Mouse (Mus musculus): ENCODE data around the gene Cyp26b1. TPM values are rescaled to one million over a fixed set of nuclear protein-coding genes. Genes with fewer than 3 reads are reported as not detected.

The Cyp26b1 gene
- total RNA-seq, 2 experiments from 2014 or later: 2.0 to 2.8 TPM

DNA sequence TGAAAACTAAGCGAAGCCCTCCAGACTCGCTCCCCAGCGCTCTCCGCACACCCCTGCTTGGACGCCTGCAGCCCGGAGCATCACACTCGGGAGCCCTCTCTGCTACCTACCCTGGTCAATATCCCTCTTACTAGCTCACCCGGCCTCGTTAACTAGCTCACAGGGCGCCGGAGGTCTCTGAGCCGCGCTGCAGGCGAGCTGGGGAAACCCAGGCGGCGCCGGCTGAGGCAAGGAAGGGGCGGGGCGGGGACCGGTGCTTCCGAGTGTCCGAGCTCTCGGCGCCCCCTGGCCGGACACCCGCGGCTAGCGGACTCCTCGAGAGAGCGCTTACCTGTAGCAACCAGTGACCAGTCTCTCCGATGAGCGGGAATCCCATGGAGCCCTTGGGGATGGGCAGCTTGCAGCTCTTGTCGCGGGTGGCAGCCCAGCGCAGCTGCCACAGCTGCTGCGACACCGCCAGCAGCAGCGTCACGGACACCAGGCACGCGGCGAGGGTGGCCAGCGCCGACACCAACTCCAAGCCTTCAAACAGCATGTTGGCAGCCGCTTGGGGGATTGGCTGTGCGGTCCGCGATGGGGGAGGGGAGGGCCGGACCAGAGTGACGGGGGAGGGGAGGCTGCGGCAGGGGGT is 6.1 kb downstream of the Cyp26b1 start:
- peak; percentile 65 for DNase-seq

DNA sequence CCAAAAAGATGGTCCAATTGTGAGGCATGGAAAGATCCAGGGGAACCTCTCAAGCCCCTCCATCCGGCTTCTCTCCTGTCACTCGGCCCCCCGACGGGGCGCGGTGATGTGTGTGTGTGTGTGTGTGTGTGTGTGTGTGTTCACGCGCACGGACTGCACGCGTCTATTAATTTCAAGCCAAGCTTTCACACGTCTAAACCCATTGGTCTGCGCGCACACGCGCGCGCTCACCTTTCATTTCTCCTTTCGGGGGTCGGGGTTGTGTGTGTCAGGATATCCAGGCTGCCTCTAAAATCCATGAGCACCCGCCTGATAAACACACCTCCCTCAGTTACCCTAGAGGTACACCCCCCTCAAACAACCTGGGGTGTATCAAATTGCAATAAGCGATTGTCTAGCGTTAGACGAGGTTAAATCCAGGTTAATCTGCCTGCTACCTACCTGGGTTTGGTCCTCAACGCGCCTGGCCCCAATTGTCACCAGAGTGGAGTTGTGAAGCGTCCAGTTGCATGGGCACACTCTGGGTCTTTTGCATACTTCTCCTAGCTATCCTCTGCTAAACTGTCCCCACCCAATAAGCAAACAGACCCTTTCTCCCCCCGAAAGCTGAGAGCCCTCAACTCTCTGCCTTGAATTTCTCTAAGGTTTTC is 7.0 kb downstream of the Cyp26b1 start:
- DNase-seq: no peak

DNA sequence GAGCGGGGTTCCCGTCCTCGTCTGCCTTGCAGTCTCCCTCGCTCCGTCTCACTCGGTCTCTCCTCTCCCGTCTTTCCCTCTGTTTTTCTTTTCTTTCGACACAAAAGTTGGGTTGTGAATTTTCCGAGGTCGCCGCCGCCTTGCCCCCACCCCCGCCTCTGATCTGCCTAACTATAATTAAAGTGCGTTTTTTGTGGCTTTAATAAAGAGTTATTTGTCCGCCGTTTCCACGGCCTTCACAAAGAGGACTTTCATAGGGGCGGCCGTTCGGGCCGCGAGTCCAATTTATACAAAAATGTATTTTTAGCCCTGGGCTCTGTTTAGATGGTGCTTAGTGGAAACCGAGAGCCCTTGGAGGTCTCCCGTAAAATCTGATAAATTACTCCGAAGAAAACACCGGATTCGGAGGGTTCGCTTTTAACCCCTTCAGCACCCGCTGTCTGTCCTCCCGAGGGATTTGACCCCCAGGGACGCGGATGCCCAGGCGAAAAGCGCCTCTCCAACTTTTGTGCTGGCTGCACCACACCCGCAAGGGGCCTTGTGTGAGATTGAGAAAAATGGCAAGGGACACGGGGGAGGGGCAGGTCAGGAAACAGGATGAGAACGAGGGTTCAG is 7.9 kb downstream of the Cyp26b1 start:
- no peak for DNase-seq

DNA sequence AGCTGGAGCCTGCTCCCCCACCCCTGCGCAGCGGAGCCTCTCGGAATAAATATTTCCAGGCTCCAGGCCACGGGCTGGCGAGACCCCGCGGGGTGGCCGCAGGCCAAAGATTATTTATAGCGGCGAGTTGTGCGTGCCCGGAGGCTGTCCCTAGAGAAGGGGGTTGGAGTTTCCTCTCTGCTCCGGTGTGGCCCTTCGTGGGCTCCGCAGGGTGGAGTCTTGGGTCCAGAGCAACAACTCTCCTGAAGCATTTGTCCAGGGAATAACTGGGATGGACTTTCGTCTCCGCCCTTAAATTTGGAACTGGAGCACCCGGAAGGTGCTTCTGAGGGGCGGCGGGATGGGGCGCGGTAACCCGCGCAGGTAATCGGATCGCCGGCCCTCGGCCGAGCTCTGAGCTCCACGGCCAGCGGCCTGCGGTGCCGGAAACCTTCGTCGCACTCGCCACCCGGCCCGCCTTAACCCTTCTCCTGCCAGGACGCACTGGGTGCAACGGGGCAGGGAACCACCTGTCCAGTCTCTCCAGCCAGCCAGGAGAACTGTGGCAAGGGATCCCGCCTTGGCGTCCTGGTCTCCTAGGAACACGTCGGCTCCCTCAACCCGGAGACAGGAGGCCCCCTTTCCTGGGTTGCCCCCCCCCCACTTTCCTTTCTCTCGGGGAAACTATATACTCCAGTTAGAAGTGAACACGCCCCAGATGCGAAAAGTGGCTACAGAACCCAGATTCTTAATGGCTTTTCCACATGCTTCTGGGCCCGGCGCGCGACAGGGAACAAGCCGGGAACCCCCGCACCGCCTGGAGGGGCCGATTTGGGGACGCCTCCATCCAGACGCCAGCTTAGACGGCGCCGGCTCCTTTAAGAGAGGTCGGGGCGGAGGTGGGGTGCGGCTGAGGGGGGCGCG is 8.7 kb downstream of the Cyp26b1 start:
- peak; percentile 77 for DNase-seq

DNA sequence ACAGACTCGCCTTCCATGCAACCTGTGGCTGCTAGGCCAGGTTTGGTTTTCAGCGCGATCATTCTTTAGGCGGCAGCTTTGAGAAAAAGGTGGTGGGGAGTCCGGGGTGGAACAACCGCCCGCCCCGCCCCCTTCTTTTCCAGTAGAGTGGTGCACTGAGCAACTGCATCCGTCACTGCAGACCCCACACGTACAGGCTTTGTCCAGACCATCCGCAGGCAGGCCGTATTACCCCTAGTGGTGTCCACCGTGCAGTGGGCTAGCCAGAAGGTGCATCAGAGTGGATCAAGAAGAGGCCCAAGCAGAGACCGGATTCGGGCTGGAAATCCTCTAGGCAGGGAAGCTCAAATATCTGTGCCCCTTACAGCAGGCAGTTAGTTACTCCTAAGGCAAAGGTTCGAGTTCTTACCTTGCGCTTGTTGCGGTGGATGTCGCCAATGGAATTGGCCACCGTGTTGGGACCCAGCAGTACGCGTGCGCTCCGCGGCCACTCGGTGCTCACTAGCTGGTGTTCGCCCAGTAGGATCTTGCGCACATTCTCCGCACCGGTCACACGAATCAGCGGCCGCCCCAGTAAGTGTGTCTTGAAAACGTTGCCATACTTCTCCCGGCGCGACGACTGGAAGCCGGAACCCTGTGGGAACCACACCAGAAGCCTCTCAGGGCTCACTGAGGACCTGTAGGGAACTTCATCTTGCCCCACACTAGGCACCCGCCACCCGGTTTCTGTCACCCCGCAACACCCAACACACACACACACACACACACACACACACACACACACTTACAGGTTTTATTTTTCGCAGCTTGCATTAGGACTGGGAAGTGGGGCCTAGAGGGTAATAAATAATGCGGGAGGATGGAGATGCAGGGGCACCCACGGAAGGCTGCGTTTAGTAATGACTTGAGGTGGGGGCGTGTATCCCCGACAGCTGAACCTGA is 9.6 kb downstream of the Cyp26b1 start:
- no peak for DNase-seq

DNA sequence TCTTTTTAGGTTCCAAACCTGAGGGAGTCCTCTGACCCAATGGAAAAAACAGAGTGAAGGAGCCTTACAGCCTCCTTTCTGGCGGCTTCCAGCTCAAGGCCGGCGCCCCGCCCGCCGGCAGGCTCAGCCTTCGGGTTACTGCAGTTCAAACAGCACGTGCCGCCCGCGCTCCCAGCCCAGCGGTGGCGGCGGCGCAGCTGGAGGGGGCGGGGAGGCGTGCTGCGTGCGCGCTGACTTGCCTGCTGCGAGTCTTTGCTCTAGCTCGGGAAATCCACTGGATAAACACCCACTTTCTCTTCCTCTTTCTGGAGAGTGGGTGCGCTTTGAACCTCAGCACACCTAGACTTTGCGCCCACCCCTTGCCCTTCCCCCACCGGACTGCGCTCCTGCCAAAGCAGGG is 10.3 kb downstream of the Cyp26b1 start:
- peak; percentile 81 for DNase-seq

DNA sequence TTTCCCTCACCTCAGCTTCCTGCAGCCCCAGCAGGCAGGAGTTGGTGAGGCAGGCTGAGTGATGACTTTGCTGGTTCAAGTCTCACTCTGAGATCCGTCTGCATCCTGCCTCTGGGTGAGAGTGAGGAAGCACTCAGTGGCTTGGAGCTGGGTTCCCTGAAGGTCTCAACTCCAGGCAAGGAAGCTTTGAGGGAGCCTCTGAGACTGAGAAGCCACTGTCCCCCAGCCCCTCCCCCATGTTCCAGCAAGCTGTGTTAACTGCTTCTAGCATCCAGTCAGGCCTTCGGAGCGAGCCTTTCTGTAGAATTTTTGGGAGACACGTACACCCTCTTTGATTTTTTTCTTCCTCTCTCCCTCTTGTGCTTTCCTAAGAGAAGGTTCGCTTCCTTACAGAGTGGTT is 10.9 kb downstream of the Cyp26b1 start:
- DNase-seq: no peak

DNA sequence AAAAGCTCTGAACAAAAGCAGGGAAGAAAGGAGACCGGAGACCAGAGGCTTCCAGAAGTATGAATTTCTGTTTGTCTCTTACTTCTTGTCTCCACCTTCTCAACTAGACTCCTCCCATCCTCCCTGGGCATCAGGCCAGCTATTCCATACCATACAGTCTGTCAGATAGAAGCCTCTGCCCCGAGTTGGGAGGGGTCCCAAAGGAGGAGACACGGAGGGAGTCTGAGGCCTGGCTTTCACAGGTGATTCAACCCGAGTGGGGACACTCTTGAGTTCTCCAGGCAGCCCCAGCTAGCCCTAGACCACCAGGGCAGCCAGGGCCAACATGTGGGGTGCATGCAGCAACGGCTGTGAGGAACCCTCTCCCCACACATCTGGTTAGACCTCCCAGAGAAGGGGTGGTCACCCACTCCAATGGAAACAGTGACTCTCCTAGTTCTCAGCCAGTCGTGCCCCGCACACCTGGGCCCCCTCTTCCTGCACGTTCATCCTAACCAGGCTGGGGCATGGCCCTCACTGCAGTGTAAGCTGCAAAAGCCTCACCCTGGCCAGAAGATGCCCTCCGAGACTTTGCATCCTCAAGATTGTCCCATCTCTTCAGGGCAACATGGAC is 11.8 kb downstream of the Cyp26b1 start:
- no peak for DNase-seq

DNA sequence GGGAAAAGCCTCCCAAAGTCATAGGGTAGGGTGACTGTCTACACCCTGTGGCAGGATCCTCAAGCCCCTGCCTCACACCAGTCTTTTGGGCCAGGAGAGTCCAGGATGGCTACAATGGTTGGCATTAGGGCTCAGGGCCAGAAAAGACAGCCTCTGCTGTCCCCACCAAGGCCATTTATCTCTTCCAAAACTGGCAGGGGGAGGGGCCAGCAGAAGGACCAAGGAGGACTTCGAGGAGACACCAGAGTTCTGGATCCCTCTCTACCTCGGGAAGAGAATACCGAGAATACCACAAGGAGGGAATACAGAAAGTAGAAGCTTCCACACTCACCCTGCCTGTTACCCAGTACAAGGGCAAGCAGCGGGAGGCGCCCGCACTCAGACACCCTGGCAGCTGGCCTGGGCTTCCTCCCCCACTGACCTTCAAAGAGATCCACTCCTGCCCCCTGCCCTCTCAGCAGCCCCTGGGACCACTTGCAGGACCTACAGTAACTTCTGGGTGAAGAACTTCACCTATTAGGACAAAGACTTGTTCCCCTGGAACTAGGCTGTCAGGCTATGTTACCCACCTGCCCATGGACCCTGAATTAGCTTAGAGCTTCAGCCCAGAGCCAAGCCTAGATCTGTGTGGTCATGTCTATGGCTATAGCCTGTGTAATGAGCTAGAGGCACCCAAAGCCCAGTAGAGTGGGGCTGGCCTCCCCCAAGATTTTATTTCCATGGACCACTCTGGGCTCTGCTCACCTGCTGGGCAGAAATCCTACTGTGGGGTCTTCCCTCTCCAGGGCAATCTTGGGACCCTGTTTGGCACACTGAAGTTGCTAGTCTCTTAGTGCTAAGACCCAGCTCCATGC is 12.5 kb downstream of the Cyp26b1 start:
- no peak for DNase-seq

DNA sequence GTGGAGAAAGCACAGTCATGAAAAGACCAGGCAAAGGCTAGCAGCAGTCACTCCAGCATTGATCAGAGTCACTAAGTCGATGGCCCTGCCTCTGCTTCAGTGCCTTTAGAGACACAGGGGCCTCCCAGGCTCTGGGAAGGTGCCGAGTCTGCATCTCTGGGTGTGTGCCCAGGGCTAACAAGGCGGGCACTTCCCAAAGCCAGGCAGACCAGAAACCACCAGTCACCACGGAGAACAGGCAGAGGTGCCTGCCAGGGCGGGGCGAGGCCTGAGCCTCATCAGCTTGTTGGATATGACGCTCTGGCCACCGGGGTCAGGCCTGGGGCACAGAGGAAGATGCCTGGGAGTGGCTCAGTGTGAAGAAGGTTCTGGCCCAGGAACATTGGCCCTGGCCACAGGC is 14.2 kb downstream of the Cyp26b1 start:
- no peak for DNase-seq

DNA sequence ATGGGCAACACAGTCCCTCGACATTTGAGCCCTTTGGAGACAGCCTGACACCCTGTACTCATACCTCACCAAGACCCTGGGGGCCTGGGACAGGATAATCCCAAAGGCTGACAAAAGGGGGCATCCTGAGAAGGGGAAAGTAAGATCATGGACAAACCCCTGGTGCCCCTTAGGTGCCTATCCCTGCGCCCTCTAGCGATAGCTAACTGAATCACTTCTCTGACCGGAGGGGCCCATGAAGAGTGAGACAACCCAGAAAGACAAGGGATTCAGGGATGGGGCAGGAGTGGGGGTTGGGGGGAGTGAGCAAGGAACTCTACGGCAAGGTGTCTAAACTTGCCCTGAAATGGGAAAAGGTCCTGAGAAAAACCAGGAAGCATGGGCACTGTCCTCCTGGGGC is 14.8 kb downstream of the Cyp26b1 start:
- peak; percentile 50 for DNase-seq

DNA sequence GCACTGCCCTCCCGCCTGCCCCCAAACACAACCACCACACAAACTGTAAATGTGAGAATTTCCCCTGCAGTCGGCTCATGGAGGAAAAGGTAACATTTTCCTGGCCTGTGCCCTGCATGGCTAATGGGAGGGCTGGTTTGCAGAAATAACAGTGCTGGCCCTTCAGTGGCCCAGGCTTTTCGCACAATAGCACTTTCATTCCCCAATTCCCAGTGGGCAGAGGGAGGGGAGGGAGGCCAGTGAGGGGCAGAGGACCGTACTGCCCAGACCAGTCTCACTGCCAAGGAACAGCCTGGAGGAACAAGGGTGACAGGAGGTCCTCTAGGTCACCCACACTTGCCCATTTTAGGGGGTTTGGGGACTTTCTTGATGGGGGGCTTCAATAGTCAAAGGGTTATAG is 15.8 kb downstream of the Cyp26b1 start:
- no peak for DNase-seq

DNA sequence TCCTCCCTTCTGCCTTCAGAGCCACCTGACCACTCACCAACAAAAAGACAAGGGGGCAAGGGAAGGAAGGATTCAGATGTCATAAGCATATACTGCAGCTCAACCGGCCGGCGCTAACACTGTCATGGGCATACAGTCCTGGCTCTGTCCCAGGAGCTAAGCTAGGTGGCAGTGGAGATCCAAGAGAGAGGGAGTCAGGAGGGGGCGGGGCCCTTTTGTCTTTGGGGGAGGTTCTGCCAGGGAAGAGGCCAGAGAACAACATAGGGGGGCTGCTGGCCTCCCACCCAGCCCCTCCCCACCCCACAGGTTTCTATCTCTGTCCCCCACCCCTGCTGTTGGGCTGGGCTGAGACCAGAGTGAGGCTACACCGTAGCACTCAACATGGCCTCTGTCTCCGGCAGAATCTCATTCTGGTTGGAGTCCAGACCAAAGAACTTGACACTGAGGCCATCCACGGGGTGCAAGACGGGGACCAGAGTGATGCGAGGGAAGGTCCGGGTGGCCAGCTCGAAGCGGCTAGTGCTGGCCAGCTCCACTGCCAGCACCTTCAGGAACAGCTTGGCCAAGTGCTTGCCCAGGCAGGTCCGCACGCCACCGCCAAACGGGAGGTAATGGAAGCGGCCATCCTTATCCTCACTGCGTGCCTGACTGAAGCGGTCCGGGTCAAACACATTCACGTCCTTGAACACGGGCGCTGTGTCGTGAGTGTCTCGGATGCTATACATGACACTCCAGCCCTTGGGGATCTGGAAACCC is 19.6 kb downstream of the Cyp26b1 start:
- DNase-seq: no peak

DNA sequence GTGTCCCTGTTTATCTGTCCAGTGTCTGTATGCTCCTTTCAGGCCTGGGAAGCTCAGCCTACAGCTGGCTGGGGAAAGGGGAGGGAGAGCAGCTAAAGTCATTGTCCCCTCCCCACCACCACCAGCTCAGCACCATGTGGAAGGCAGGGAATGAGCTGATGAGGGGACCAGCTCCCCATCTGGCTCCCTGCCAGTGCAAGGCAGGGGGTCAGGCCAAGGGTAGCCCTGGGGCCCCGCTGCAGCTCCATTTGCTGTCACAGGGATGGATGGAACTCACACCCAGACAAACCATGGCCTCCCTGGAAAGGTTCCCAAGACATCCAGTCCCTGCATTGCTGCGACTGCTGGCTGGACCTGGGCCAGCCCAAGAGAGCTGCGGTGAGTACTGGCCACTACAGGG is 23.7 kb downstream of the Cyp26b1 start:
- no peak for DNase-seq

DNA sequence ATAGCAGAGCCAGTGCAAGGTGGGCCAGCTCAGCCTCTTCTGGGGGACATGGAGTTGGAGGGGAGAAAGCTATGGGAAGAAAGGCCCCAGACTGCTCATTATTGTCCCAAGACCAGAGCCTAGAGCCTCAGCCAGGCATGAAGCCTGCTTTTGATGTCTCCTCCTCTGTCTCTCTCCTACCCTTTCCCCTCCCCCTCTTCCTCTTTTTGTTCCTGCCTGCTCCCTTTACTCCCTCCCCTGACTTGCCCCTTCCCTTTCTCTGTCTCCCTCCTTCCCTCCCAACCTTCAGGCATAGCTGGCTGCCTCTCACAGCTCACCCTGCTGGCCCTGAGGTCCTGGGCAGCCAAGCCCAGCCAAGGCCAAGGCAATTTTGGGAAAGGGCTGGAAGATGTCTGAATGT is 24.1 kb downstream of the Cyp26b1 start:
- DNase-seq: no peak

DNA sequence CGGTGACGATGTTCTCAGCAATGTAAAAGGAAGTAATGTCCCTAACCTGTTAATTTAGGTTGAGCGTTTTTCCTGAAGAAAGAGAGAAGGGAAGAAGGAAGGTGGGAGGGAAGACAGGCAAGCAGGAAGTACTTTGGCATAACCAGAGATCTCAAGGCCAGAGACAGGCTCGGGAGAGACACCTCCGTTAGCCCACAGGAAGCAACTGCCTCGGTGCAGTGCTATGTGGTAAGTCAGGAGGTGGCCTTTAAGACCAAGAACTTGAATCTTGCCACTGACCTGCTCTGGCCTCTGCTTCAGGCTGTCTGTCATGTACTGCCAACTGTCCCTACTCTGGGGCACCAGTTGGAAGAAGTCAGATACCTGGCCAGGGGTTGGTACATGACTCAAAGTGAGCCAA is 24.8 kb downstream of the Cyp26b1 start:
- DNase-seq: no peak

DNA sequence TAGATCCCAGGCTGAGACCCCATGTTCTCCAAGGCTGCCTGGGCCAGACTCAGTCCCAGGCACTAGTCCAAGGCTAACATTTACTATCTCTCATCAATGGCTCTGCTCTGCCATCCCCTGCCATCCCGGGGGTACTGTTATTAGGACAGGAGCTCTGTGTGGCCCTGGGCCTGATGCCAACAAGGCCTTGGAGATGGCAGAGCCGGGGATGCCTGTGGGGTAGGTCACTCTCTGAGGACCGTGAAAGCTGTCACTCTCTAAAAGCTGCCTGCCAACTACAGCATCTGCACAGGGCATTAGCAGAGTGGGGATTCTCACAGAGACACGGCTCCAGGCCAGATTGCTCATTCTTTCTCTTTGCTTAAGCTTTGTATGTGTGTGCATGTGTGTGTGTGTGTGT is 26.0 kb downstream of the Cyp26b1 start:
- no peak for DNase-seq

DNA sequence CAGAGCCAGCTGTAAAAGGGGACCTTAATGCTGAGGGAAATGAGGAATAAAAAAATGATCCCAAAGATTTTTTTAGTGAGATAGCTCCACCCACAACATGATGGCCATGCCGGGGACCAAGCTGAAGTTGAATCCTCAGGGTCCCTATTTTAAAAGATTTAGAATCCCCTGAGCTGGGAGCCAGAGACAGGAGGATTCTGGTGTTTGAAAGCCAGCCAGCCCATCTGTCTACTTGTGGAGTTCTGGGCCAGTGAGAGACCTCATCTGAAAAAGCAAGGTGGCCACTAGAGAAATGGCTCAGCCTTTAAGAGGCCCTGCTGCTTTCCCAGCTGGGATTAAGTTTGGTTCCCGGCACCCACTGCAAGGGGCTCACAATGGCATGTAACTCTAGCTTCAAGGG is 26.9 kb downstream of the Cyp26b1 start:
- DNase-seq: no peak

DNA sequence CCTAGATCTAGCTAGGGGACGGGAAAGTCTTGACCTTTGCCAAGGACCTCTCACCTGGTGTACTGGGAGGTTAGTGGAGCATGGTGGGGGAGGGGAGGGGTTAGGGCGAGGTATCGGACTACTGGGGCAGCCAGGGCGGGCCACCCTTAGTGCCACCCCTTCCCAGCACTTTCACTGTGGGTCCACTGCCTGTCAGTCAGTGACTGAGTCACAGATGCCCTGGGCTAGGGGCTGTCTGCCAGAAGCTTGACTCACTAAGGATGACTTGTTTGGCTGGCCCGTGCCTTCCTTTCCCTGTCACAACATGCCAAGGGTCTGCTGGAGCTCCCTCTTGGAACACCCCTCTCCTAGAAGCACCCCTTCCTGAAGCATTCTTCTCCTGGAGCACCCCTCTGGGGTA is 28.5 kb downstream of the Cyp26b1 start:
- DNase-seq: no peak

DNA sequence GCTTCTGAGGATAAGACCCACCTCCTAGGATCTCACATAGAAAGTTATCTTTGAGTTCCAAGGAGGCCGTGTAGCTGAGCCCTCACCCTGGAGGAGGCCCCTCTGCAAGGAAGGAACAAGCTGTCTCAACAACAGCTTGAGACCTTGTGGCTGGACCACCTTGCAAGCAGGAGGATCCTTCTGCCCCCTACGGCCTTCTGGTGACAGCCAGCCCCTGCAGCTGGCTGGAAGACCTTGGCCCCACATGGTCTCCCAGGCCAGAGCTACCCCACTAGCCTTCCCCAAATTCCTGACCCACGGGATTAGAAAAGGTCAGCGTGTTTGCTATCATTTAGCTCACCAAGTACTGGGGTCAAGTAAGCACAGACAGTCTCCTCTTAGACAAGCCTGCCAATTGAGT is 30.8 kb downstream of the Cyp26b1 start:
- no peak for DNase-seq
